Mouse (Mus musculus) c-Kit-positive CD71-negative TER-119-negative erythroid progenitor cells, embryonic 14.5 days (primary cell): Measurements from ENCODE around the gene Rab7.

Experiments used
- DNase-seq: peaks from one replicate; pipeline ENCODE4 v3.0.0-alpha.2; 2013; ENCODE audit warnings: low read depth

Rab7 gene

GRCm38 (mm10) chr6:88044577-88045405 lies at the start of gene Rab7:
TSS of gene Rab7 (minus strand) at chr6:88045270.
- peak; percentile 90 for DNase-seq

- DNase-seq = no peak
Measured at GRCm38 (mm10) chr6:88088971-88089370, 43.9 kb upstream of the Rab7 start.

- DNase-seq = peak; percentile 90
Measured at GRCm38 (mm10) chr6:88084278-88085151, 39.4 kb upstream of the Rab7 start, which contains the start of gene Rpn1. TSS of gene Rpn1 (plus strand) at chr6:88084482.

GRCm38 (mm10) chr6:88083672-88084071 lies 38.6 kb upstream of the Rab7 start:
- DNase-seq = no peak

- no peak for DNase-seq
Measured at GRCm38 (mm10) chr6:88083095-88083494, 38.0 kb upstream of the Rab7 start.

- no peak for DNase-seq
Measured at GRCm38 (mm10) chr6:88075960-88076517, 31.0 kb upstream of the Rab7 start.

- DNase-seq = peak; percentile 92
Measured at GRCm38 (mm10) chr6:88074752-88075554, 29.9 kb upstream of the Rab7 start.

GRCm38 (mm10) chr6:88071216-88071615 lies 26.1 kb upstream of the Rab7 start:
- no peak for DNase-seq

- no peak for DNase-seq
Measured at GRCm38 (mm10) chr6:88070468-88070867, 25.4 kb upstream of the Rab7 start.

- no peak for DNase-seq
Measured at GRCm38 (mm10) chr6:88068739-88069138, 23.7 kb upstream of the Rab7 start.

- DNase-seq = no peak
Measured at GRCm38 (mm10) chr6:88067722-88068121, 22.7 kb upstream of the Rab7 start.

- no peak for DNase-seq
Measured at GRCm38 (mm10) chr6:88065968-88066367, 20.9 kb upstream of the Rab7 start.

- no peak for DNase-seq
Measured at GRCm38 (mm10) chr6:88065116-88065515, 20.0 kb upstream of the Rab7 start.

- no peak for DNase-seq
Measured at GRCm38 (mm10) chr6:88064072-88064642, 19.1 kb upstream of the Rab7 start.

- no peak for DNase-seq
Measured at GRCm38 (mm10) chr6:88062398-88062797, 17.3 kb upstream of the Rab7 start.

GRCm38 (mm10) chr6:88061406-88061805 lies 16.3 kb upstream of the Rab7 start:
- DNase-seq = no peak

GRCm38 (mm10) chr6:88060602-88061001 lies 15.5 kb upstream of the Rab7 start:
- no peak for DNase-seq

GRCm38 (mm10) chr6:88059903-88060302 lies 14.8 kb upstream of the Rab7 start:
- DNase-seq = no peak

- no peak for DNase-seq
Measured at GRCm38 (mm10) chr6:88056866-88057265, 11.8 kb upstream of the Rab7 start.

GRCm38 (mm10) chr6:88055663-88056062 lies 10.6 kb upstream of the Rab7 start:
- no peak for DNase-seq

- DNase-seq = no peak
Measured at GRCm38 (mm10) chr6:88054081-88054835, 9.2 kb upstream of the Rab7 start.
